Mouse (Mus musculus) bone marrow macrophage, adult 2 months (primary cell): ENCODE results near the gene Spata6.

Experiments used
- CTCF ChIP-seq: IDR thresholded peaks from 2 replicates; pipeline ENCODE4 v1.5.1; 2012; ENCODE audit warnings: low read depth, mild to moderate bottlenecking, low read length, moderate library complexity
- POLR2A ChIP-seq: IDR thresholded peaks from 2 replicates; pipeline ENCODE4 v1.6.1; 2012; ENCODE audit warnings: mild to moderate bottlenecking, low read depth, low read length, borderline replicate concordance

- TF ChIP-seq POLR2A (no peak), CTCF (no peak)
These were observed 35.9 kb upstream of the Spata6 start for GRCm38 (mm10) chr4:111683843-111684242.
